In genomic region chr16:23284470-23285394, GRCm38 (mm10) we compare ENCODE assay signal across 18 mouse cellular contexts.
DNase-seq lines count a peak whose midpoint lies in the region; ATAC-seq and TF ChIP-seq lines count a peak whose summit lies in the region.
"Had no signal": no experiment of that assay in that cellular context is flagged by ENCODE, and none has a peak within 500 bp of the region (broad histone marks: within the 10 kb centered on the region; RNA-seq: fewer than 3 reads in every experiment).

No protein-coding gene starts in this region.

- H3K27ac ChIP-seq in heart, embryonic 13.5 days (replicated peaks): no peak overlapping the region
- H3K27ac ChIP-seq in thymus, adult 2 months (ENCODE audit: control insufficient read depth, insufficient read depth, low read length): peak overlapping the region; percentile 10; the same call in 1 of the 2 replicates
- no peak overlapping the region for H3K27ac ChIP-seq in forebrain, embryonic 15.5 days (replicated peaks)
- H3K27ac ChIP-seq: hindbrain, embryonic 10.5 days; intestine, embryonic 15.5 days; macrophage had no signal

- no peaks in the 10 kb centered on the region for H3K27me3 ChIP-seq in heart, embryonic 13.5 days (replicated peaks)
- no peaks in the 10 kb centered on the region for H3K27me3 ChIP-seq in thymus, adult 2 months (ENCODE audit: control insufficient read depth, insufficient read depth, low read length)
- H3K27me3 ChIP-seq in myocyte (ENCODE audit: control insufficient read depth, insufficient read depth, insufficient read length): no peaks in the 10 kb centered on the region
- no peaks in the 10 kb centered on the region for H3K27me3 ChIP-seq in forebrain, embryonic 15.5 days
- H3K27me3 ChIP-seq: intestine, embryonic 15.5 days had no signal

- no peaks in the 10 kb centered on the region for H3K79me2 ChIP-seq in myocyte (ENCODE audit: control insufficient read depth, insufficient read depth)

- H3ac ChIP-seq in myocyte (ENCODE audit: control insufficient read depth, insufficient read length): no peak overlapping the region

- WGBS in heart, embryonic 13.5 days: 56% methylated on average over 15 of the region's 15 CpGs
- 13% methylated on average over 15 of the region's 15 CpGs for WGBS in thymus, adult 2 months
- 96% methylated on average over 15 of the region's 15 CpGs for WGBS in forebrain, embryonic 15.5 days

- intact Hi-C loops in heart, postnatal 36 days (cut with DNase I): no loop called here

- no peak for ATAC-seq in heart, embryonic 13.5 days (ENCODE audit: extremely low read depth, insufficient number of reproducible peaks, low FRiP score, low TSS enrichment)
- no peak for ATAC-seq in forebrain, embryonic 15.5 days (replicated peaks)
- ATAC-seq: activated CD4-positive, CD25-positive, alpha-beta regulatory T cell, adult 4 months; forebrain, embryonic 14.5 days; intestine, embryonic 15.5 days had no signal

- no peak for TF ChIP-seq POLR2A in thymus, adult 2 months (IDR thresholded peaks at IDR 0.05; ENCODE audit: control insufficient read depth, extremely low read depth, insufficient read depth, low read length, poor library complexity)
- no peak for TF ChIP-seq POLR2A in myocyte (IDR thresholded peaks at IDR 0.05; ENCODE audit: insufficient read length, low read depth)

- no peak for DNase-seq in heart, postnatal 36 days
- DNase-seq in thymus, adult 2 months: peak; percentile 47
- DNase-seq in thymus, adult 18-20 months: no peak
- peak; percentile 23 for DNase-seq in yolk sac, embryonic 10.5 days (ENCODE audit: low spot score)
- DNase-seq in layer of hippocampus, adult 11-12 months (ENCODE audit: low spot score): no peak
- DNase-seq: adrenal gland, postnatal 36 days; cerebellum, adult 11 months; gastrocnemius, postnatal 25 days; kidney, postnatal 36 days; layer of hippocampus, postnatal 36 days had no signal

- H3K9ac ChIP-seq in heart, embryonic 13.5 days: no peak overlapping the region
- no peak overlapping the region for H3K9ac ChIP-seq in forebrain, embryonic 15.5 days (replicated peaks)
- H3K9ac ChIP-seq: intestine, embryonic 15.5 days had no signal

- peaks cover 25% of the 10 kb centered on the region for H3K4me1 ChIP-seq in heart, embryonic 13.5 days
- H3K4me1 ChIP-seq in thymus, adult 2 months (replicated peaks; ENCODE audit: control insufficient read depth, insufficient read depth, low read length): peaks cover 51% of the 10 kb centered on the region
- 0 out of 2 replicates have a peak, but pooled peaks cover 8% of the 10 kb centered on the region for H3K4me1 ChIP-seq in forebrain, embryonic 15.5 days
- H3K4me1 ChIP-seq: intestine, embryonic 15.5 days had no signal

- H3K4me2 ChIP-seq in heart, embryonic 13.5 days: peak overlapping the region; percentile 22
- H3K4me2 ChIP-seq in myocyte (ENCODE audit: low read depth): peak overlapping the region; percentile 36
- no peak overlapping the region for H3K4me2 ChIP-seq in forebrain, embryonic 15.5 days (replicated peaks)
- H3K4me2 ChIP-seq: intestine, embryonic 15.5 days had no signal

- TF ChIP-seq CTCF in thymus, adult 2 months (IDR thresholded peaks at IDR 0.05; ENCODE audit: borderline replicate concordance, control insufficient read depth, extremely low read depth, insufficient read depth, low read length, poor library complexity): no peak

- no peaks in the 10 kb centered on the region for H3K9me3 ChIP-seq in heart, embryonic 13.5 days
- H3K9me3 ChIP-seq in forebrain, embryonic 15.5 days: no peaks in the 10 kb centered on the region
- H3K9me3 ChIP-seq: hindbrain, embryonic 10.5 days; intestine, embryonic 15.5 days had no signal

- no peak overlapping the region for H3K4me3 ChIP-seq in heart, embryonic 13.5 days
- no peak overlapping the region for H3K4me3 ChIP-seq in thymus, adult 2 months (ENCODE audit: control insufficient read depth, insufficient read depth, low read length)
- no peak overlapping the region for H3K4me3 ChIP-seq in myocyte
- H3K4me3 ChIP-seq in forebrain, embryonic 15.5 days: no peak overlapping the region
- H3K4me3 ChIP-seq: hindbrain, embryonic 10.5 days; intestine, embryonic 15.5 days had no signal

- H3K36me3 ChIP-seq in heart, embryonic 13.5 days: peaks cover 4% of the 10 kb centered on the region
- no peaks in the 10 kb centered on the region for H3K36me3 ChIP-seq in thymus, adult 2 months (ENCODE audit: control insufficient read depth, insufficient read depth, low read length)
- no peaks in the 10 kb centered on the region for H3K36me3 ChIP-seq in myocyte (ENCODE audit: control insufficient read depth, insufficient read depth)
- H3K36me3 ChIP-seq in forebrain, embryonic 15.5 days: no peaks in the 10 kb centered on the region
- H3K36me3 ChIP-seq: intestine, embryonic 15.5 days had no signal

TF ChIP-seq in myocyte, 11 proteins besides CTCF, POLR2A, EP300 and RAD21:
- no peak for TF ChIP-seq TCF3 (IDR thresholded peaks at IDR 0.05; ENCODE audit: insufficient read length, low read depth)
- TF ChIP-seq POLR2AphosphoS2 (IDR thresholded peaks at IDR 0.05; ENCODE audit: insufficient read length, low read depth): no peak
- no peak for TF ChIP-seq CEBPB (IDR thresholded peaks at IDR 0.05; ENCODE audit: insufficient read depth, poor library complexity, severe bottlenecking)
- no peak for TF ChIP-seq SRF (IDR thresholded peaks at IDR 0.05; ENCODE audit: control insufficient read depth, insufficient read length, low read depth)
- no peak for TF ChIP-seq MAX (IDR thresholded peaks at IDR 0.05; ENCODE audit: low read depth)
- no peak for TF ChIP-seq MYOD1 (IDR thresholded peaks at IDR 0.05; ENCODE audit: control insufficient read depth in 1 of 3, insufficient read length in 2 of 3, low read depth in 2 of 3)
- no peak for TF ChIP-seq REST (IDR thresholded peaks at IDR 0.05; ENCODE audit: insufficient read depth, insufficient read length)
- TF ChIP-seq E2F4 (IDR thresholded peaks at IDR 0.05; ENCODE audit: insufficient read depth): no peak
- TF ChIP-seq MYOG (IDR thresholded peaks at IDR 0.05; ENCODE audit: control insufficient read depth in 1 of 3, insufficient read depth in 1 of 3, insufficient read length in 2 of 3, low read depth in 2 of 3): no peak
- TF ChIP-seq TCF12 (IDR thresholded peaks at IDR 0.05; ENCODE audit: insufficient read depth, poor library complexity, severe bottlenecking): no peak
- TF ChIP-seq USF1 (IDR thresholded peaks at IDR 0.05; ENCODE audit: low read depth): no peak

Comparison
In these comparisons a context has a peak if more than half of its experiments do, and no peak if none do; other contexts are left out.
1. DNase-seq: peak in thymus, adult 2 months (single experiment) and yolk sac, embryonic 10.5 days (single experiment); none in heart, postnatal 36 days (0 of 2), thymus, adult 18-20 months (0 of 2) and layer of hippocampus, adult 11-12 months (single experiment).